Mouse (Mus musculus): ENCODE measurements around the gene Gclm.
"Not testable (repeated sequence)": the region's sequence is repeated elsewhere in the genome, so short reads cannot be mapped to it uniquely, and the experiment has no call there.

The Gclm gene

GRCm38 (mm10) chr3:122243416-122244167 lies 1.8 kb upstream of the Gclm start:
- peak; percentile 33 for DNase-seq

GRCm38 (mm10) chr3:122244759-122245158 lies 598 bp upstream of the Gclm start:
- DNase-seq = no peak

GRCm38 (mm10) chr3:122245878-122246332 lies 548 bp downstream of the Gclm start:
- DNase-seq = peak; percentile 82

DNA sequence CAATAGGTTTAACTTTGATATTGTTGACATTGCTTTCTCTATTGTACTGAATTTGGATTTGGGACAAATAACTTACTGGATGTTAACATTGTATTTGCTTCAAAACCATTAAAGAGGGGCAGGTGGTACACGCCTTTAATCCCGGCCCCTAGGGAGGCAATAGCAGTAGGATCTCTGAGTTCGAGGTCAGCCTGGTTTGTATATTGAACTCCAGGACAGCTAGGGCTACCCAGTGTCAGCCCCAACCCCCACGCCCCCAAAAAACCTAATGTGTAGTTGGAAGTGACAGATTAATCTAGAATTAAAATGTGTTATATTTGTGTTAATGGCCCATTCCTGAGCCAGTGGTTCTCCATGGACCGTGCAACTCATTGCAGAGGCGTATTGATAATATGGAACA lies 1.0 kb downstream of the Gclm start:
- DNase-seq = peak; percentile 52

DNA sequence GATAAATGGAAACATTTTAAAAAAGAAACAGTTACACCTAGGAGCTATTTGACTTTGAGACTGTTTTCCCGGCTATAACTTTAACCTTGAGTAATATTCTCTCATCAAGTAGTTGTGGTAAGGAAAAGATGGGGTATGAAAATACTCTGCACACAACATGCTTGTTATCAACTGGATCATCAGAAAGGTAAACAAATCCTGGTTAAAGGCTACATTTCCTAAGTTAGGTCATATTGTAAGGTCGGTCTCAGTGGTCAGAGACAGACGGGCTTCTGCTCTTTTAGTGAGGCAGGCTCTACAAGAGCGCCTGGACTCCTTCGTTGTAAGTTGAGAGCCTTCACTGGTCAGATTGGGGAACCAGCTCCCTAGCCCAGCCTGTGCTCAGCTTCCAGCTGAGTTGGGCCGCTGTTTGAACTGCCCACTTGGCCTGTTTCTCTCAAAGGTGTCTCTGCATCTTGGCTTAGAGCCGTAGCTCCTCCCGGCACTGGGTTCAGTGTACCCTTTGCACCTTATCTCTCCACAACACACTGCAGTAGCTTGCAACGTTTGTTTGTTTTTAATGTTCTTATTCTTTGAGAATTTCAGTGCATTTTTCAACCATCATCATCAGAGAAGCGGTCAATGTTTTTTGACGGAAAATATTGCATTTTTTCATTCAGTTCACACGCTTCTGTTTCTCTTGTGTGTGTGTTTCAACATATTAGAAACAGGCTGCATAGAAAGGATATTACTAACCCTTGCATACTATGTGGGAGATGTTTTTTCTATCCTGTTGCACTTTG lies 1.8 kb downstream of the Gclm start:
- peak; percentile 57 for DNase-seq

DNA sequence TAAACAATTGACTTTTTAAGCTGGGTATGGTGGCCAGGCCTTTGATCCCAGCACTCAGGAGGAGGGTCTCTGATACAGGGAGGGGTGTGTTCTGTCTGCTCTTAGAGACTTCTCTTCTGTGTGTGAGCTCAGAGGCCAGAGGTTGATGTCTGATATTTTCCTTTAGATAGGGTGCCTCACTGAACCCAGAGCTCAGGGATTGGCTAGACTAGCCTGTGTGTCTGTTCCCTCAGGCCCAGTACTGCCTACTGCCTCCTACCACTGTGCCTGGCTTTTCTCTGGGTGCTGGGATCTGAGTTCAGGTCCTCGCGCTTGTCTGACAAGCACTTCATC lies 2.4 kb downstream of the Gclm start:
- no peak for DNase-seq

GRCm38 (mm10) chr3:122252466-122253253 lies 7.3 kb downstream of the Gclm start:
- DNase-seq = no peak

- not testable (repeated sequence) for DNase-seq
These were observed 8.7 kb downstream of the Gclm start for GRCm38 (mm10) chr3:122254050-122254449.

DNA sequence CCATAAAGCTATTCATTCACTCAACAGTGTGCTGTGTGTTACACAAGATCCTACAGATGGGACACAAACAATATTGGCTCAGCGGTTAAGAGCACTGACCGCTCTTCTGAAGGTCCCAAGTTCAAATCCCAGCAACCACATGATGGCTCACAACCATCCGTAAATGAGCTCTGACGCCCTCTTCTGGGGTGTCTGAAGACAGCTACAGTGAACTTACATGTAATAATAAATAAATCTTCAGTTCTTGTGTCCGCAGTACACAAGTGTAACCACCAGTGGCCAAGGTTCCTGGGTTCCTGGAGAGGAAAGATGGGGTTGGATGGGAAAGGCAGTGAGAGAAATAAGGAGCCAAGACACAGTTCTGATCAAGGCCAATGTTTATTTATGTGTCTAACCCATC lies 24.6 kb downstream of the Gclm start:
- DNase-seq = no peak

DNA sequence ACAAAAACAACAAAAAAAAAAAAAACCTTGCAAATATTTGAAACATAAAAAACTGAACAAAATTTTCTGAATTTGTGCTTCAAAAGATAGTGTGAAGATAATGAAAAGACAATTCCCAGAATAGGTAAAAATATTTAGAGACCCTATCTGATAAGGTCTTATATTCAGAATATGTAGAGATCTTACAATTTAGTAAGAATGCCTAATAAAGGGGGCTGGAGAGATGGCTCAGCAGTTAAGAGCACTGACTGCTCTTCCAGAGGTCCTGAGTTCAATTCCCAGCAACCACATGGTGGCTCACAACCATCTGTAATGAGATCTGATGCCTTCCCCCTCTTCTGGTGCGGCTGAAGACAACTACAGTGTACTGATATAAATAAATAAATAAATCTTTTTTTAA lies 27.2 kb downstream of the Gclm start:
- DNase-seq = not testable (repeated sequence)

GRCm38 (mm10) chr3:122273407-122274240 lies 28.3 kb downstream of the Gclm start:
- DNase-seq = peak; percentile 34

- peak; percentile 94 for DNase-seq
These were observed 29.1 kb downstream of the Gclm start, which contains the start of gene Dnttip2 for GRCm38 (mm10) chr3:122274241-122275024. Gene Dnttip2, plus strand, starts transcription at chr3:122274388.

DNA sequence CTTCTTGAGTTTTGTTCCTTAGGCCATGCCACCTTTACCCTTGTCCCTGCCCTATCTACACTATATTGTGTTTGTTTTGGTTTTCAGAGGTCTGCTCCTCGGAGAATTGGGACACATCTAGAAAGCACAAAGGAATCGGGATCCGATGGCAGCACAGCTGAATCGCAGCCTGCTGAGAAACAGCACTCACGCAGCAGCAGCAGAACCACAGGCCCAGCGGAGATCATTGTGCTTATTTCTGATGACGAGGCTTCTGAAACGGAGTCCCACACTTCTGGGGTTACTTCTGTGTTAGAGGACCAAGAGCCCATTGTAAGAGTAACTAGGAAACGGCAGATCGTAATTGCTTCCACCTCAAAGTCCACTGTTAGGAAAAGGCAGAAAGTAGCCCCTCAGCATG lies 29.8 kb downstream of the Gclm start:
- no peak for DNase-seq

GRCm38 (mm10) chr3:122287195-122287594 lies 41.8 kb downstream of the Gclm start:
- no peak for DNase-seq

DNA sequence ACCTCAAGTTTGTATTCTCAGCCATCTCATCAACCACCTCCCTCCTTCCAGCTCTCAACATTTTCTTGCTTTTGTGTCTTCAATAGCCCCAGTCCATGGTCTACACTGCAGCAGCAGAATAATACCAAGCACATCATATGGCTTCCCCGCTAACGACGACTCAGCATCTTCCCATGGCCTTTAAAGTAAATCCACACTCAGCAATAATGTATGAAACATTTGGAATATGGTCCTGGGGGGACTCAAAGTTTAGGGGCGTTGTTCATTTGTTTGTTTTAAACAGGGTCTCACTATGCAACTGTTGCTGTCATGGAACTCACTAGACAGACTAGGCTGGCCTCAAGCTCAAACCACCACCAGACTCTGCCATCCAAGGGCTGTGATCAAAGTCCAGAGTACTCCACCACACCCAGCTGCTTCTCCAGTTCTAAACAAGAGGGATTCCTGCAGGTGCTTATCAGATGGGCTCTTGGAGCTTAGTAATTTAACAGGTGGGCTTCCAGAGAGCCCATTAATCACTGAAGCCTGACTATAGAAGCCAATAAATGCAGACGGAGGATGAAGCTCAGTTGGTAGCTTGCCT lies 43.3 kb downstream of the Gclm start:
- no peak for DNase-seq

- DNase-seq = not testable (repeated sequence)
These were observed 44.0 kb downstream of the Gclm start for GRCm38 (mm10) chr3:122289344-122289743.

- DNase-seq = no peak
These were observed 45.3 kb downstream of the Gclm start for GRCm38 (mm10) chr3:122290696-122291095.

DNA sequence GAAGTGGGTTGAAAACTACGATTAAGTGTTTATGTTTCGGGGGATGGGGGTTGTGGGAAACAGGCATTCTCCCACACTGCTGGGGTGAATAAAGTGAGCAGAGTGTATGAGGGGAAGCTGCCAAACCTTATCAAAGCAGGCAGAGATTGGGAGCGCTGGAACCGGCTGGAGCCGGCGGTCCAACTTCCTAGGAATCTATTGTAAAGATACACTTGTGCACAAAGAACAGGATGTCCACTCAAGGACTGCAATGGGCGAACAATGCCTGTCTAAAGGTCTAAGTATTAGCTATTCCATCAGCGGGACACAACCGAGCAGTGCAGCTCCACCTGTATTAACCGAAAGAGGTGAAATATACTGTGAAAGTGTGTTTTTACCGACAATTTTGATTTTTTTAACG lies 46.5 kb downstream of the Gclm start:
- peak; percentile 30 for DNase-seq

- peak; percentile 92 for DNase-seq
These were observed 47.2 kb downstream of the Gclm start for GRCm38 (mm10) chr3:122292300-122293222.

All from cerebellum, adult 9-11 months (tissue).